Mouse (Mus musculus) erythroblast, embryonic 14.5 days (primary cell): ENCODE measurements around the gene Podn.

Experiments used
- GATA1 ChIP-seq: IDR thresholded peaks from 2 replicates; pipeline ENCODE4 v1.6.1; 2012; ENCODE audit warnings: low read length, inconsistent platforms, mixed read lengths
- TAL1 ChIP-seq: IDR thresholded peaks from 3 replicates; pipeline ENCODE4 v1.6.1; 2012; ENCODE audit warnings: low read length, inconsistent platforms, mixed read lengths

DNA sequence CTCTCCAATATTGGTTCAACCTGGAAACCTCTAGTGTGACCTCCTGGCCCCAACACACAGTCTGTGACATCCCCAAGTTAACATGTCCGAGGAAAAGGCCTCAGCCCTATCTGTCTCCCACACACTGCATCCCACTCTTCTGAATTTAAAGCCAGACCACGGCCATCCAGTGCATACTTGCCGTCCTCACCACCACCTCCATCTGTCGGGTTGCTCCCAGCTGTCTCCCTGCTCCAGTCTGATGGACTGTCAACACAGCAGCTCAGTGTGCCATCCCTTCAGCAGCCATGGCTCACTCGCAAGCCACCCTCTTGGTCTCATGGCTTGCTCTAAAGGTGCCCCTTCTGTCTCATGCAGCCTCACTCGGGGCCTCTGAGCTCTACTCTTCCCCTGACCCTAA is 100.5 kb downstream of the Podn start:
- TF ChIP-seq TAL1, result no peak
- TF ChIP-seq GATA1, result no peak
